Mouse (Mus musculus) left cerebral cortex, postnatal 14 days (tissue): Measurements from ENCODE around the gene Tmem255b. TPM values are rescaled to one million over a fixed set of nuclear protein-coding genes. Genes with fewer than 3 reads are reported as not detected.

Experiments used
- DNase-seq, 2 experiments: peaks; one replicate each; pipeline ENCODE4 v3.0.0; 2021 to 2022; ENCODE audit warnings: low spot score in 2 of 2, mixed read lengths in 1 of 2
- intact Hi-C: fragments of 180-260 bp; cut with DNase I; formaldehyde crosslinking; loops from one replicate; pipeline ENCODE4 v1.15.1; 2025
- total RNA-seq, 2 experiments: library from RNA; stranded (reverse); gene quantifications; 2 replicates each; pipeline ENCODE4 v1.2.3; 2021

Tmem255b gene
- total RNA-seq, 2 experiments from 2014 or later = 4.9 to 8.2 TPM

DNA sequence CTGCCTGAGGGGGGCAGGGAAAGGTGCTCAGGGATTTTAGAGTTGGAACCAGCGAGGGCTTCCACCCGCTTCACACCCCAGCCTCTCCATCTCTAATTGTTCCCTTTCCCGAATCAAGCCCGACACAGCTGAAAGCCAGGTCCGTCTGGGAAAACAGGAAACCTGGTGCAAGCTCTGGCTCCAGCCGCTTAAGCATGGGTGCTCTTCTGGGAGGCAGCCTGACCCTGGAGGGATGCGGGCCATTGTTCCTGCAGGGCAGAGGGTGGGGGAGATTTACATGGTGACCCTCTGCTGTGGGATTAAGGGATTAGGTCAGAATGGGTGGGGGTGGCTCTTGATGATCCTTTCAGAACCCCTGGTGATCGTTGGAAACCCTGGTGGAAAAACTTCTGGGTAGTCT, 1.1 kb downstream of the Tmem255b start:
- no peak for DNase-seq
- intact Hi-C loops = no loop called here

DNA sequence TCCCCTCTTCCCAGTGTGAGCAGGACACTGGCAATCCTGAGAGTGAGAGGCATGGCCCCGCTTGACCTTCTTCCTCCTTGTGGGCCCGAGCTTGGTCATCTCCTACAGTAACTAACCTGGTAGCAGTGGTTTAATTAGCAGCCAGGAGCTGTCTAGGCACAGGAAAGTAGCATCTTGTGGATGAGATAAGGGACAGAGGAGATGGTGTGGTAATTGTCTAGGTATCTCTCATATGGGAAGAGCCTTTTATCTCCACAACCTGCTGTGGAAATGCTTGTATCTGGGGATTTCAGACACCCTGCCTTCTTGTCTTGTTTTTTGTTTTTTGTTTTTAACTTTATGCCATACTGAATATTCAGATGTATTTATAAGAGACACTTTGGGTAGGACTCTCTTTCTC, 2.5 kb downstream of the Tmem255b start:
- intact Hi-C loops = no loop called here
- no peak for DNase-seq

DNA sequence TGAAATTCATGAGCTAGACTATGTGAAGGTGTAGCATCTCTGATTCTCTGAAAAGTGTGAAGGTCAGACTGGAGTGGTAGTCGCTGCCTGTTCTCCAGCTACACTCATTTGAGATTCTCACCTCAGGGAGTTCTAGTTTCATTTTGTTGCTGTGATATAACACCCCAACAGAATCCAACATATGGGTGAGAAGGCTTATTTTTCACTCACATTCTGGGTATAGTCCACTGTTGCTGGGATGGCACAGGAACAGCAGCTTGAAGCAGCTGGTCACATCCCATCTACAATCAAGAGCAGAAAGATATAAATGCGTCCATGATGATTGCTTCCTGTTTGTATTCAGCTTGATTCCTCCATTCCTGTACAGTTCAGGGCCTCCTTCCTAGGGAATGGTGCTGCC, 7.2 kb downstream of the Tmem255b start:
- no peak for DNase-seq
- intact Hi-C loops = no loop called here

DNA sequence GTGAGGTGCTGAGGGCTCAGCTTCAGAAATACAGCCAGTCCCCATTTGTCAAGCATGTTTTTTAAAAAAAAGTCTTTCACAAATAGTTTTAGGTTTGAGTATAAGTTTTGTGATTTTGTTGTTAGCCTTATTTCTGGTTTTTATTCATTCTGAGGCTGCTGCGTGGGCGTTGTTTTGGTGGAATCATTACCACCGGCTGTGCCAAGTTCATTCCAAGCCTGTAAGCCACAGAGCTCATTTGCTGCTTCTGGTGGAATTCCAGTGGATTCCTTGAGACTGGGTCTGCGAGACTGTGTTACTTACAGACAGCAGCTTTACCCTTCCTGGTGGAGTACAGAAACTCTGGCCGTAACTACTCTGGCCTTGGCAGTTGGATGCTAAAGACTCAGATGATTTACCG, 11.5 kb downstream of the Tmem255b start:
- intact Hi-C loops = no loop called here
- no peak for DNase-seq

DNA sequence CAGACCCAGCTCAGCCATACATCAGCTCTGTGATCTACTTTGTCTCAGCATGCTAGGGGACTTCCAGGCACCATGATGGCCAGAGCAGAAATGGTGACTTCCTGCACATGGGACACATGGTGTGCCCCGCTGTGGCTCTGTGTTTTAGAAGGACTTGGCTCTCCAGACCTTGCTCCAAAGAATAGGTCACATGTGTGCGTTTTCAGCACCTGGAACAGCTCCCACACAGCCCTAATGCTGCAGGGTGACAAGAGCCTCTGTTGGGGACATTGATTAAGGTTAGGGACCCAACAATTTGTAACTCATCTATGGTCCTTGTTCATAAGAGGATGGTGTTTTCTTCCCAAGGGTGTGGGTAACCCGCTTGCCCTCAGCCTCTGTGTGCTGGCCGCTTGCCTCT, 13.2 kb downstream of the Tmem255b start:
- DNase-seq = no peak
- intact Hi-C loops = no loop called here

DNA sequence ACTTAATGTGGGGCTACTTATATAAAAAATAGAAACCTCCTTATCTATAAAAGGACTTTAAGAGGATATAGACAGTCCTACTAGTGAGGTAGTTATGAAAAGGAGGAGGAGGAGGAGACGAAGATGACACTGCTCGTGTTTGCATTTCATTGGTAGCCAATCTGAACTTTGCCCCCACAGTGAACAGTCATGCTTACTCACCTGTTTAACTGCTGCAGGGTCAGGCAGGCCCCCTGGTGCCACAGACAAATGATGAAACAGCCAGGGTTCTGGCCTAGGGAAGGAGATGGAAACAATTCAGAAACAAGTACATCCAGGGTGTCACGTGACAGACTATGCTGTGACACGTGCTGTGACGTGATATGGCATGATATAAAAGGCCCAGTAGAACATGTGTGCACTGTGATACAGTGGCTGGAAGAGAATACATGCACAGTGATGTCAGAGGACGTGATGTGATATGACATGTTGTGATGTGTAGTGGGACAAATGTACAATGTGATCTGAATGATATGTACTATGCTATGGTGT, 16.8 kb downstream of the Tmem255b start:
- intact Hi-C loops = no loop called here
- no peak for DNase-seq

DNA sequence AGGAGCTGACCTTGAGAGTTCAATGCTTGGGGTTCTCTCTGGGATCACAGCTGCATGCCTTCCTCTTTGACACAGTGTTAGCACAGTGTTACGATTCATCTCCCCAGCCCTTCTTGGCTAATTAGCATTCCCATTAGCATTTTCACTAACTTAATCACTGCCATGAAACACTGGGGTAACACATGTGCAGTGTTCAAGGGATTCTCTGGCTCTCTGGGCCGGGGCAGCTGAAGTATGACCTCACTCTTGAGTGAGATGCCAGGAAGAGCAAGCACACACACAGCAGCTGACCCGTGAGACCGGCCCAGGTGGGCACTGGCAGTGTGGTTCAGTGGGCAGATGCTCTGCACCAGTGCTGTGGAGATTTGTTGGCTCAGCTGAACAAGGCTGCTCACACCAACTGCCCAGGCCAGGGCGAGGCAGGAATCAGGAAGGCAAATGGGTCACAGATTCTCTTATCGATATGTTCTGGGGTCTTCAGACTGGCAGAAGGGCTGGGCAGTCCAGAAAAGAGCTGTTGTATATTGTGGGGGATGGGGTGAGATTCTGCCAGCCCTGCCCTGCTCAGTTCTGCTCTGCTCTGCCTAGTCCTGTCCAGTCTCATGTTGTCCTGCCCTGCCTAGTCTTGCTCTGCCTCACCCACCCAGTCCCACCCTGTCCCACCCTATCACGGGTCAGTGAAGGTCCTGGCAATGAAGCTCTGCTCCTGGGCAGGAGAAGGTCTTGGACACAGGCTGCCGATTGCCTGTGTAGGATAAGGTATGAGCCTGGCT, 19.5 kb downstream of the Tmem255b start:
- peak; percentile 37 to 61 for DNase-seq
- intact Hi-C loops = loop anchor here (5.0 kb wide), 1 partner anchor 93 kb away; no protein-coding TSS in a partner anchor

DNA sequence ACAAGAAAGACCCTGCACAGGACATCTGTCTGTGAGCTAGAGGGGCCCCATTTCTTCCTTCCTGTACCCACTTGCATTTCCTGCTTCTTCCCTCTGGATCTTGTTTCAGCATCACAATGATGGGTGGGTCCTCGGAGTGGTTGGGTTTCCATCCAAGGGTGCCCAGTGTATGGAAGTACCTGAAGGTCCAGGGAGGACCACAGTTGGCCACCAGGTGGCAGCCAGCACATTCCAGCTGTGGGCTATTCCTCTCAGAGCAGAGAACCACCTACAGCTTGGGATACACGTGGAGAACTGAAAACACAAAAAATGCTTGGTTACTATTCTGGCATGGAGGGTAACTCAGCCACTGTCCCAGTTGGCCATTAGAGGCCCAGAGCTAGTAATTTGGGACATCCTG, 20.3 kb downstream of the Tmem255b start:
- DNase-seq = peak; percentile 68 to 69
- intact Hi-C loops = loop anchor here (5.0 kb wide), 1 partner anchor 92 kb away; no protein-coding TSS in a partner anchor

DNA sequence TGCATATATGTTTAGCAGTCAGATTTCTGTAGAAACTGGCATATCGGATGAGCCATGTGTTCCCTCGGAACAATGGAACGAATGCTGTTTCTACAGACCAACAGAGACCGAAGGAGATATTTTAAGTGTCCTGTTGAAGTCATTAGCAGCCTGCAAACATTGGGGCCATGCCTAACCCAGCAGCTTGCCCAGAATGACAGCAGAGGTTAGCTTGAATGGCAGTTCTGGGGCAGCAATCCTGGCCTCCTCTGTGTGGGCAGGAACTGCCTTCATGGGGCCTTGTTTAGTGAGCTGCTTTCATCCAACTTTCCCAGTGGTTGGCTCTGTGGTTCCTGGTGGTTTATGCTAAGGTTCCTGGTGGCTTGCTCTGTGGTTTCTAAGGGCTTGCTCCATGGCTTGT, 24.4 kb downstream of the Tmem255b start:
- DNase-seq = no peak
- intact Hi-C loops = loop anchor here (5.0 kb wide), 1 partner anchor 88 kb away; no protein-coding TSS in a partner anchor

DNA sequence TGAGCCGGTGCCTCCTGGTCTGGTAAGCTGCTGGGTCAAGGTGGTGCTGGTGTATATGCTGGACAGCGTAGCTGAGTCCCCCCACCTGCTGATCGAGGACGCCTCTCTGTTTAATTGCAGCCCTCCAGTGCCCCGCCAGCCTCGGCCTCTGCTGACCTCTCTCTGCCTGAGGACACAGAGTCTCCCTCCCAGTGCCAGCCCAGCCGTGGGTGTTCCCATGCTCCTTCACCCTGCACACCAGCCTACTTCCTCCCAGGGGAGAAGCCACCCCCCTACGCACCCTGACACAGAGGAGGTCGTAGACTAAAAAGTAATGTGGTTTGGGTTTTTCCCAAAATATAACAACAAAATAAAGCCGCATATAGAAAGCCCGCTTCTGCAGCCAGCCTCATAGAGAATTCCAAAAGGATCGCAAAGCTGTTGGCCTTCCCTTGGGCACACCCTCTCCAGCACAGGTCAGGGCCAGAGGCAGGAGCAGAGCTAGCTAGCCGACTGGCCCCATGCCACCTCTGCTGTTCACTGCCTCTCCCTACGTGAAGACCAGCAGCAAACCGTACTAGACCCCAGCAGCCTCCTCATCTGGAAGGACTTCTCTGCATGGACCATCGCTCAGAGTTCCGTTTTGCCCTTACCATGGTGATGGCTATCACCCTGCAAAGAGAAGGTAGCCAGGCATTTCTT, 26.2 kb downstream of the Tmem255b start:
- intact Hi-C loops = no loop called here
- no peak for DNase-seq

DNA sequence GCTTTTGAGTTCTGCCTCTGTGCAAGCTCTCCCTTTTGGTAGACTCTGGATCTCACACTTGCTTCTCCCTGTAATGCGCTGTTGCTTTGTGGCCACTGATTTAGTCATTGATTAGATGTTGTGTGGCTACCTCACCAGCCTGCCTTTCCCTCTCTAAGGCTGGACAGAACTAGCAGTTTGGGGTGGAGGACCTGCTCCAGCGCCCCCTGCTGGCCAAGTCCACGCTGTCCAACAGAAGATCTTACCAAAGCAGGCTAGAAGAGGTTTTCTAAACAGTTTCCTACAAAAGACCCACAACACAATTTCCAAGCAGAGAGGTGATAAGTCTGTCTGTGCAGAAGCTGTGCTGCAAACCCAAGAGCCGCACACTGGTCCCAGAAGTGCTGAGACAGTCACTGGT, 26.9 kb downstream of the Tmem255b start:
- peak; percentile 77 to 84 for DNase-seq
- intact Hi-C loops = loop anchor here (2.0 kb wide), 1 partner anchor 49 kb away; no protein-coding TSS in a partner anchor

DNA sequence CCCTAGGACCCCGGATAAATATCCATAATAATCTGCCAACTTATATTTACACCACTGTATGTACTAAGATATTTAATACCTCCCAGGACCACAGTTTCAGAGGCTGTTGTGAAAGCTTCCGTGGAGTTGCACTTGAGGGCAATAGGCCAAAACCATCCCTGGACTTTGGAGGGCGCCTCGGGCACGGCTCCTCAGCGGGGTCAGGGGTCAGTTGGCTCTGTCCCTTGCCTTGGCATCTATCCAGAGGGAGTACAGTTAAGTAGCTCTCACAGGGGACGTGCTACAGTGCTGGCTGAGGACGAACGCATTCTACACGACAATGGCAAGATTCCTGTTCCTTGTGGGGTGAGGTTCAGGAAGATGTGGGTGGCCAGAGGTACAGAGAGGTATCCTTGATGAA, 27.4 kb downstream of the Tmem255b start:
- intact Hi-C loops = loop anchor here (2.0 kb wide), 1 partner anchor 50 kb away; no protein-coding TSS in a partner anchor

DNA sequence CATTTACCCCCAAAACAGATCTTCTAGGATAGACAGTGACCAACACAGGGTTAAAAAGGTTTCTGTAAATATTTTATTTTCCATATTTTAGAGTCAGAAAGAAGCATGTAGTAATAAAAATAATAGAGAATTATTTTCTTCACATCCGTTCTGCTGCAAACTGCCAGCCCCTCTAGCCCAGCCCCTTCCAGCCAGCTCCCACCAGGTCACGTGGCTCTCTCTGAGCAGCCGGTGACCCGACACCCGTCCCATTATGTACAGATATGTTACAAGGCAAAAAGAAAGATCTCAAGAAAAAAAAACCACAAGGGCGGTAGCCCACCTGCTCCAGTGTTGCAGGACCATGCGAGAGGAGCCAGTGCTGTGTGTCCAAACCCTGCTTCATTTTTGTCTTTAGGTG, 30.3 kb downstream of the Tmem255b start:
- intact Hi-C loops = no loop called here
- DNase-seq = no peak

More for the DNA sequence above, 27.4 kb downstream of the Tmem255b start:
- DNase-seq = no peak

DNA sequence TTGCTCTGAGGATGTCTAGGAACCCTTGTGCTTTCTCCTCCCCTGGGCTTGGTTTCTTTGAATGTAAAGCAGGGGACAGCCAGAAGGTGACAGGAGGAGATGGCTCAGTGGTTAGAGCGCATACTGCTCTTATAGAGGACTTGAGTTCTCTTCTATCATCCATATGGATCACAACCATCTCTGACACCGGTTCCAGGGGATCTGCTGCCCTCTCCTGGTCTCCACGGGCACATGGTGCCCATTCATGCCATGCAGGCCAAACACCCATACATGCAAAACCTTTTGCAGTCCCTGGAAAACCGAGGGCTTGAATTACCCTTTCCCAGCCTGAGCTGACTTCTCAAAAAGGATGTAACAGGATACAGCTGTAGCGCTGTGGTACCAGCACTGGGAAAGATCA, 32.0 kb downstream of the Tmem255b start:
- DNase-seq = peak; percentile 45 to 60

DNA sequence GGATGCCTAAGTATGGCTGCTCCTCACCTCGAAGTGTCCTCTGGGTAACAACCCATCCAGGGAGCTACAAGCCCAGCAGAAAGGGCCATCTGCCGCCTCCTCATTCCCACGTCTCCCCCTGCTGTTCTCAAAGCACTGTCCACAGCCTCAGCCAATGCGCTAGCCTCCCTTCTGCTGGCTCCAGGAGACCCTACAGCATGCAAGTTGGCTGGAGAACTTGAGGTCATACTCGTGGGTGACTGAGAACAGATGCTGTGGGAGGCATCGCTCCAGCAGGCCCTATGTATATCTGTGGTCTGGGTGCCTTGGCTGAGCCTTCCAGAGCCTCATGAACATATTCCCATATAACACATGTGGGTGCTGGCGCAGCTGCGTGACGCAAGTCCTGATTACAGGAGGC, 33.7 kb downstream of the Tmem255b start:
- DNase-seq = peak; percentile 34 to 43
- intact Hi-C loops = no loop called here

More for the DNA sequence above, 32.0 kb downstream of the Tmem255b start:
- intact Hi-C loops = no loop called here

DNA sequence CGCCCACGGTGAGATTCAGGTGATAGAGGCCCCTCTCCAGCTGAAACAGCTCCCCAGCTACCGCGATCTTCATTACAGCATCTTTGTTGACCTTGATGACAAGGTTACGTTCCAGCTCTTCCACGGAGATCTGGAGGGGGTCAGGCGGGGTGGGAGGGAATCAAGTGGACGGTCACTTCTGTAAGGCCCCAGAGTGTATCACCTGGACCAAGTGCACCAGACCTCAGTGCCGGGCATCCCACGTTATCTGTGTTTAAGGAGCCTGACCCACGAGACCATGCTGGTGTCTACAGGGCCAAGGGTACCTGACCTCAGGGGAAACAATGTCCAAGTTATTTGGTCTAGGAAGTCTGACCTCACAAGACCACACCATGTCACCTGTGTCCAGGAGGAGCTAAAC, 36.5 kb downstream of the Tmem255b start:
- intact Hi-C loops = no loop called here
- no peak for DNase-seq

DNA sequence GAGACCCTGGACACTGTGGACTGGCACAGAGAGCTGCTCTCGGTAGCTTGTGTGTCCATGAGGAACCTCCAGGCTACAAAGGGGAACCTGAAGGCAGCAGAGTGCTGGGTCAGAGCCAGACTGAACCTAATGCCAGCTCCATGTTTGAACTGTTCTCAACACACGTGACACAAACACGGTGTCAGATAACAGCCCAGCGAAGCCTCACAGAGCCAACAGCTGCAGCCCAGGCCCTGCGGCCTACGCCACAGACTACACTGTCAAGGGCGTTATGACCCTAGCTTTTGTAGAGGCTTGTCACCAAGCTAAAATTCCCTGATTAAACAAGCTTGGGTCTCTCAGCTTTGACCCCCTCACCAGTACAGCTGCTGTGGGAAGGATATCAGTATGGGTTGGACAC, 37.3 kb downstream of the Tmem255b start:
- intact Hi-C loops = no loop called here
- no peak for DNase-seq

DNA sequence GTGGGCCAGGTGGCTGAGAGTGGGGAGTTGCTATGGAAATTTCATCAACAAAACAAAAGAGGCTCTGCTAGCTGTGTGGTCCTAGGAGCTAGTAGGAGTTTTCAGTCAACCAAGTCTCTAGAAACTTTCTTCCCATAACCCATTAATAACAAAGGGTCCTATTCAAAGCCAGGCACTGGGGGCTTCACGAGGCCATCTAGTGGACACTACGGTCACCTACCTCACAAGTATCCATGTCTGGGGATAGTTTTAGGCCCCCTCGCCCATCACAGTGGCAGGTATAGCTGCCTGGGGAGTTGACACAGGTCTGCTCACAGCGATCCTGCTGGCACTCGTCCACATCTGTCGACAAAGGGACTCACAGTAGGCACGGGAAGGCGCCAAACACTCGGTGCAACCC, 40.9 kb downstream of the Tmem255b start:
- DNase-seq = no peak
- intact Hi-C loops = no loop called here

DNA sequence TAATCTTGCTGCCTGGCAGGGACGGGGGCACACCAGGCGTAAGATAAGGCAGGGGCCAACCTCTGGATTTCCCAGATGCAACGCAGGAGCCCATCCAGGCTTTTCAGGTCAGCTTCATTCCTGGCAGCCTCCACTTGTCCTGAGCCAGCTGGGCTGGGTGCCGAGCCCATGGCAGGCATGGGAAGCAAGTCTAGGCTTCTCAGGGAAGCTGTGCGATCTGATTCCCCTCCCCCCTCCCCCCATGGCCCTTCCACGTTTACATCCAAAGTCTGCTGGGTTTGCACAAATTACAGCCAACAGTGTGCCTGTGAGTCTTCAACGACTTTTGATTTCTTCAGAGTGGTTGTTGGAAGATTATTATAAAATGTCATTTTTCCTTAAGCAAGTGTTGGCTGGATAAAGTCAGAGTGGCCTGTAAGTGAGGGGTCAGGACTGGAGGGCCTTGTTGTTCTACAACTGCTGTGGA, 46.1 kb downstream of the Tmem255b start:
- DNase-seq = no peak
- intact Hi-C loops = no loop called here

DNA sequence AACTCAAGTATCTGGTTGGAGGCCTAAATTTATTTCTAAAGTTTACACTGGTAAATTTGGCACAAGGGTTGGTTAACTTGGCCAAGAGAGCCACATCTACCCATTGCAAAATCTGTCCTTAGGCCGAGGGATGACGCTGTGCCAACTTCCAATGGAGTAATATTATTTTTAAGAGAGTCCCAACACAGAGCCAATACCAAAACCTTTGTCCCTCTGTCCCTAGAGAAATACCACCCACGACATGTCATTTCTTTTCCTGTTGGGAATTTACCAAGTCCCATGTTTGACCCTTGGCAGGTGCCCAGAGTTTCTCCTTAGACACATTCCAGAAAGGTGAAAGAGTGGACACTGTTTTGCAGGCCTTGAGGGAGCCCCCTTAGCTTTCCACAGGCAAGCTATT, 46.6 kb downstream of the Tmem255b start:
- intact Hi-C loops = no loop called here
- DNase-seq = no peak
